ENCODE assay signal across 8 mouse cellular contexts in the genomic region with DNA sequence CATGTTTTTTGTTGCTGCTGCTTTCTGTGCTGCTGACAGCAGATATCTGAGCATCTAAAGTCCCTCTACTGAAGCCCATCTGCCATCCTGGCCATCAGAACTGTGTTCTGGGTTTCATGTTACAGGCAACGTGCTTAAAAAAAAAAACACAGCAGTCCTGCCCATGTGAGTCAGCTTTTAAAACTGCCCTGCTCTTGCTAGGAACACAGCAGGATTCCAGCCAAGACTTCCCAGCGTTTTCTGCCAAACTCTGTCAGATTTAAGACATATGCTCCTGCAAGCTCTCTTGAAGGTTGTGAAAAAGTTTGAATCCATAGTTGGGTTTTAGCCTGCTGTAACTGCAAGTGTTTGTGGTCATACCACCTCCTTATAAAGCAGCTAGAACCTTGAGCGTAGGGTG. TPM values are rescaled to one million over a fixed set of nuclear protein-coding genes. Genes with fewer than 3 reads are reported as not detected.
DNase-seq lines count a peak whose midpoint lies in the region; ATAC-seq lines count a peak whose summit lies in the region.

A gene (plus strand): TSS at position 298 of the 400 bp plus-strand sequence.

- no peaks in the 10 kb centered on the region for H3K9me3 ChIP-seq in lung, embryonic 16.5 days (ENCODE audit: control insufficient read depth, low read length)
- H3K9me3 ChIP-seq in midbrain, embryonic 13.5 days, result no peaks in the 10 kb centered on the region

- DNase-seq in 3T3-L1 (ENCODE audit: low read depth, low spot score), result peak; percentile 95
- DNase-seq in adrenal gland, adult 2 months, result peak; percentile 76
- peak; percentile 35 to 41 for DNase-seq in gastrocnemius, adult 8-10 months (ENCODE audit: low spot score in 2 of 2)
- peak; percentile 49 for DNase-seq in kidney, postnatal 10 days

- H3K4me2 ChIP-seq in lung, embryonic 16.5 days (ENCODE audit: low read depth, low read length), result peak within 1 kb of the TSS; percentile 16; the same call in 1 of the 2 replicates
- no peak within 1 kb of the TSS for H3K4me2 ChIP-seq in midbrain, embryonic 13.5 days (replicated peaks)

- 28% methylated on average over 3 of the region's 3 CpGs for WGBS in lung, embryonic 16.5 days
- 41% methylated on average over 3 of the region's 3 CpGs for WGBS in midbrain, embryonic 13.5 days

- H3K27ac ChIP-seq in lung, embryonic 16.5 days (ENCODE audit: low read length), result peak within 1 kb of the TSS; percentile 64
- H3K27ac ChIP-seq in midbrain, embryonic 13.5 days, result no peak within 1 kb of the TSS

- peak within 1 kb of the TSS; percentile 26; the same call in 1 of the 2 replicates for H3K9ac ChIP-seq in lung, embryonic 16.5 days (ENCODE audit: low read length)
- no peak within 1 kb of the TSS for H3K9ac ChIP-seq in midbrain, embryonic 13.5 days (replicated peaks)

- ATAC-seq in lung, embryonic 16.5 days (ENCODE audit: low read depth), result peak; percentile 69
- no peak for ATAC-seq in granulocyte monocyte progenitor cell, adult 5-6 weeks (replicated peaks; ENCODE audit: poor library complexity, severe bottlenecking)
- no peak for ATAC-seq in midbrain, embryonic 13.5 days
- ATAC-seq in activated CD4-positive, CD25-positive, alpha-beta regulatory T cell, adult 4 months, result no peak

- H3K4me3 ChIP-seq in lung, embryonic 16.5 days (ENCODE audit: low read length), result peak within 1 kb of the TSS; percentile 39
- no peak within 1 kb of the TSS for H3K4me3 ChIP-seq in midbrain, embryonic 13.5 days (replicated peaks)

- H3K36me3 ChIP-seq in lung, embryonic 16.5 days (ENCODE audit: control insufficient read depth, insufficient read depth, low read length), result no peaks in the 10 kb centered on the region
- no peaks in the 10 kb centered on the region for H3K36me3 ChIP-seq in midbrain, embryonic 13.5 days

- no peaks in the 10 kb centered on the region for H3K4me1 ChIP-seq in lung, embryonic 16.5 days (replicated peaks; ENCODE audit: control insufficient read depth, insufficient read depth, low read length)
- no peaks in the 10 kb centered on the region for H3K4me1 ChIP-seq in midbrain, embryonic 13.5 days (replicated peaks)

- H3K27me3 ChIP-seq in lung, embryonic 16.5 days (ENCODE audit: control insufficient read depth, insufficient read depth, low read depth, low read length), result no peaks in the 10 kb centered on the region
- H3K27me3 ChIP-seq in midbrain, embryonic 13.5 days, result no peaks in the 10 kb centered on the region; the same call in 1 of the 2 replicates

RNA-seq across cellular contexts. Expression of the gene that starts here (rescaled TPM):
- 10 to 100 TPM; 24.7 to 51.8 TPM for total RNA-seq in adrenal gland, adult 2 months (2021)
- polyA plus RNA-seq in adrenal gland, adult 2 months (2012; rRNA removed), result 10.4 and 23.3 TPM in 2 replicates
- 1 to 10 TPM; 2.5 to 3.5 (median 2.8) TPM for total RNA-seq in gastrocnemius, adult 8-10 months (2022)
- polyA plus RNA-seq in lung, embryonic 16.5 days (2015; fragmentation: Nextera tagmentation; extraction: Ambion mirVana), result 56.4 and 58.4 TPM in 2 replicates
- not detected in 2 replicates for total RNA-seq in granulocyte monocyte progenitor cell, adult 5-6 weeks (2014; fragmentation: Nextera tagmentation)
- total RNA-seq in granulocyte monocyte progenitor cell, adult 5-6 weeks (2017), result not detected in 2 replicates
- 0.12 and 0.49 TPM in 2 replicates for polyA plus RNA-seq in midbrain, embryonic 13.5 days (2015; fragmentation: Nextera tagmentation; extraction: Ambion mirVana)
- not detected for polyA plus RNA-seq in activated CD4-positive, CD25-positive, alpha-beta regulatory T cell, adult 4 months (2017; shearing (Covaris generic))

Comparison
In these comparisons a context has a peak if more than half of its experiments do, and no peak if none do; other contexts are left out.
1. RNA of the gene that starts here (total RNA-seq): 24.7 to 51.8 TPM in adrenal gland, adult 2 months; 2.5 to 3.5 TPM in gastrocnemius, adult 8-10 months and not detected in granulocyte monocyte progenitor cell, adult 5-6 weeks; every median in the first group is over 4 times any median in the second.
2. DNase-seq: peak in every context shown above with its lines; median percentile 95 in 3T3-L1; 76 in adrenal gland, adult 2 months; 49 in kidney, postnatal 10 days; 38 in gastrocnemius, adult 8-10 months.